Mouse (Mus musculus) thymus, adult 2 months (tissue): ENCODE results near the gene Chac1.

Experiments used
- CTCF ChIP-seq: fragments of 200-500 bp; IDR thresholded peaks from 2 replicates; pipeline ENCODE4 v1.5.1; 2012; ENCODE audit warnings: mild to moderate bottlenecking, control low read depth, low read length, moderate library complexity, borderline replicate concordance; ENCODE audit not compliant: control insufficient read depth, poor library complexity, insufficient read depth; ENCODE audit errors: extremely low read depth
- POLR2A ChIP-seq: fragments of 200-500 bp; IDR thresholded peaks from 2 replicates; pipeline ENCODE4 v1.6.1; 2012; ENCODE audit warnings: mild to moderate bottlenecking, low read length, control low read depth, moderate library complexity; ENCODE audit not compliant: control insufficient read depth, poor library complexity, insufficient read depth; ENCODE audit errors: extremely low read depth

- TF ChIP-seq CTCF (no peak), POLR2A (no peak)
Observed at GRCm38 (mm10) chr2:119377286-119377685, 26.3 kb downstream of the Chac1 start.
